Mouse (Mus musculus): ENCODE measurements around the gene Fstl4. TPM values are rescaled to one million over a fixed set of nuclear protein-coding genes. Genes with fewer than 3 reads are reported as not detected.

Fstl4 gene
- polyA plus RNA-seq, 1 experiment from 2014 or later: 2.6 TPM

DNA sequence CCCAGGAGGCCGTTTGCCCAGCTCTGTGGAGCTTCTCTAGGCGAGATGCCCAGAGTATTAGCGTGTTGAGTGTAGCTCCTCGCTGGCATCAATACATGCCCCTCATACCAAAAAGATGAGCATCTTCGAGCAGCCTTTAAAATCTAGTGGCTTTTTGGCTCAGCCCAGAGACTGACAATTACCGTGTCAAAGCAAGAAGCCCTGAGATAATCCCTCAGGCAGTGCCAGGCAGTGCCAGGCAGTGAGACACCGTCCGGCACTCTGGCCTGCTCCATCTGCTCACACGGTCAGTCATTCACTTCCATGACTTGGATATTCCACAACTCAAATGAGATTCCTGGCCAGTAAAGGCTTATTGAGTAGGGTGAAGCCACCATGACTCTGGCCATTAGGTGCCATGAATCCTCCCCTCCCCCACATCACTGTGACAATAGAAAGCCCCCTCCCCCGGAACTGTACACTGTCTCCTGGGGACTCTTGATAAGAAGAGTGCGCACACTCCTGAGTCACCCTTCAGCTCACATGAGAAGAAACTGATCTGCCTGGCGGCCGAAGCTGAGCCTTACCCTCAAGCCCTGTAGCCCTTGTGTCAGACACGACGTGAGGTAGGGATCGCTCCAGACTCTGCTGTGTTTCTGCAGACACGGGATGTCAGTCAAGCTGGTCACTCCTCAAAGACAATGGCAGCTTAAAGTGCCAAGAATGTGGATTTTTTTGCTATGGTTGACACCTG is 293.6 kb downstream of the Fstl4 start:
- Histone ChIP-seq H3K36me3 (no peaks in the 10 kb centered on the region), H3K9me3 (no peaks in the 10 kb centered on the region), H3K4me3 (no peak overlapping the region), H3K27ac (no peak overlapping the region), H3K27me3 (ENCODE audit: insufficient read depth, poor library complexity, severe bottlenecking) (no peaks in the 10 kb centered on the region; the same call in 1 of the 2 replicates), H3K4me1 (replicated peaks) (peaks cover 12% of the 10 kb centered on the region)
- 80% methylated on average over 17 of the region's 17 CpGs for WGBS
- DNase-seq (ENCODE audit: low spot score): no peak

DNA sequence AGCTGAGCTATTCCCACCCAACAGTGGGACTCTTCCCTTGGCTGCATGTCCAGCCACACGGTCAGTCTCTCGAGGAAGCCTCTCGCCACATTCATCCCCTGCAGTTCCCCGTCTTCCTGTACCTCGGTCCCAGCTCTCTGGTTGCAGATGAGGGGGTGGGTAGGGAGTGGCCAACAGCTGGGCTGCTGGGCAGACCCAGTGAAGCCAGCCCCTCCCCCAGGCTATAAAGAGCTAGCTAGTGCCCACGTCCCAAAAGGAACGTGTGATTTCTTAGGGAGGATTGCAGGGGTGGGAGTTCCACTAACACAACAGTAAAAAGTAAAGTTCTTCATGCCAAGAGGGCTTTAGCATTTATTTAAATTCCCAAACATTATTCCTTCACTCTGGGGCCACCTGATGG is 294.1 kb downstream of the Fstl4 start:
- no peaks in the 10 kb centered on the region for H3K36me3 ChIP-seq
- no peak overlapping the region for H3K4me3 ChIP-seq
- no peaks in the 10 kb centered on the region; the same call in 1 of the 2 replicates for H3K27me3 ChIP-seq (ENCODE audit: insufficient read depth, poor library complexity, severe bottlenecking)
- H3K9me3 ChIP-seq: no peaks in the 10 kb centered on the region
- peaks cover 12% of the 10 kb centered on the region for H3K4me1 ChIP-seq (replicated peaks)
- 46% methylated on average over 7 of the region's 7 CpGs for WGBS
- no peak for DNase-seq (ENCODE audit: low spot score)
- H3K27ac ChIP-seq: no peak overlapping the region

DNA sequence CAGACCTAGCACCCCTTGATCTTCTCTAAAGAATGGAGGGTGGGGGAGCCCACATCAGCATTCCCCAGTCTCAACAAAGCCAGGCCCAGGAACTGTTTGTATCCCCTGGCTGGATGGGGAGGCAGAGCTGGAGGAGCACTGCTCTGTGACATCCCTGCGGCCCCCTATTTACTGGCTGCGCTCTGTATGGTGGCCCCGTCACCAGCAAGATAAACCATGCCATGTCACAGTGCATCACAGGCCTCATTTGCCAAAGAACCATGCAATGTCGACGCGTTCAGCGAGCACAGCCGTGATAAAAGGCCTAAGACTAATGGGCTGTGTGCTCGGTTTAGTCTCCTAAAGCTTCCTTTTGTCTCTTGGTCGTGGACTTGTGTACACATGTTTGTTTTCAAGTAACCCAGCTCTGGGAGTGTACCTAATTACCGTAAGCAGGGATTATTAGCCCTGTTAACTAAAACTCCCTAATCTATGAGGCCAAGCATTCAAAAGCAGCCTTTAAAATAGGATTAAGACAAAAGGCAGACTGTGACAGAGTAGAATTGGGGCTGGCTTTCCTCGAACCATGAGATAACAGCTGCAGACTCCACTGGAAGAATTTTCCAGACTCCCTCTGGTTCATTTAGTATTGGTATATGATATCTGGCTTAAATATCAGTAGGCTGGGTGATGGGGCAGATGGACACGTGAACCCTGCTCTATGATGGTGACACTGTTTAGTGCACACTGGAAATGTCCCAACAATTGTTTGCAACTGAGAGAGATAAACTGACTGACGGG is 303.5 kb downstream of the Fstl4 start:
- no peaks in the 10 kb centered on the region for H3K9me3 ChIP-seq
- DNase-seq (ENCODE audit: low spot score): no peak
- H3K4me1 ChIP-seq (replicated peaks): peaks cover 14% of the 10 kb centered on the region; the same call in 1 of the 2 replicates
- no peaks in the 10 kb centered on the region for H3K36me3 ChIP-seq
- no peaks in the 10 kb centered on the region; the same call in 1 of the 2 replicates for H3K27me3 ChIP-seq (ENCODE audit: insufficient read depth, poor library complexity, severe bottlenecking)
- H3K4me3 ChIP-seq: no peak overlapping the region
- no peak overlapping the region; the same call in 1 of the 2 replicates for H3K27ac ChIP-seq
- 60% methylated on average over 14 of the region's 14 CpGs for WGBS

DNA sequence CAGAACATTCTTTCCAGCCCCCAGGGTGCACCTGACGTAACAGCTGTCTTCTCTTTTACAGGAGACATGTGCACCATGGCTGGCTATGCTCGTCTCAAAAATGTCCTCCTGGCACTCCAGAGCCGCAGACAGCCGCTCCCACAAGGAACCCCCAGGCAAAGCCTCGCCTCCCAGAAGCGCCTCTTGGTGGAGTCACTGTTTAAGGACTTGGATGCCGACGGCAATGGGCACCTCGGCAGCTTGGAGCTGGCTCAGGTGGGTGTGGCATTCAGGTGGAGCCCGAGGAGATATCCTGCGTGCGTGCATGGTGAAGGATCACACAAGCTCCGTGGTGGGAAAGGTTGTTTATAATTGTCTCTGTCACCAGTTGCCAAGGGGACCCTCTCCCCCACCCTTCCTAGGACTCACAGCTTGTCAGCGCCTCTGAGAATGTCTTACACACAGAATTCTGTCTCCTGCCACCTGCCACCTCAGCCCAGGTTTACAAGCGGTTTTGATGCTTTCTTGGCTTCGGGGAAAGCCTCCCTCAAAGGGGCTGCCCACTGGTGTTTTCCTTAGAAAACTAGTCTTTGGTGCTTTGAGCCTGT is 304.1 kb downstream of the Fstl4 start:
- no peak overlapping the region for H3K27ac ChIP-seq
- whole genome bisulfite sequencing: 69% methylated on average over 16 of the region's 16 CpGs
- H3K27me3 ChIP-seq (ENCODE audit: insufficient read depth, poor library complexity, severe bottlenecking): no peaks in the 10 kb centered on the region; the same call in 1 of the 2 replicates
- no peaks in the 10 kb centered on the region for H3K9me3 ChIP-seq
- no peak overlapping the region for H3K4me3 ChIP-seq
- H3K4me1 ChIP-seq (replicated peaks): peaks cover 14% of the 10 kb centered on the region; the same call in 1 of the 2 replicates
- no peak for DNase-seq (ENCODE audit: low spot score)
- no peaks in the 10 kb centered on the region for H3K36me3 ChIP-seq

DNA sequence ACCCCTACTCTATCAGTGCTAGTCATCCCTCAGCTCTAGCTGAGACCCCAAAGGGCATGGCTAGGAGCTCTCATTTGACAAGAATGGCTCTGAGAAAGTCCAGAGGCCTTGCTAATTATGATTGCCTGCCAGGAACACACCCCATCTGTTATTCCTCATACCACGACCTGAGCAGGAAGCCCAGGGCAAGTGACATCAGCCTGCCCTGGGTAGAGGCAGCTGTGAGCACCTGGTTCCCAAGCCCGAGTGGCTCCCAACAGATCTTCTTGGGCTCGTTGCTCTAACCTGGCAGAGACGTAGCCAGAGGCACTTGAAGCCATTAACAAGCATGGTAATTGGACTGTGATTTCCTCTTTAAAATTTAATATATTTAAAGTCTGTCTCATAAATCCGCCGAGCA is 305.3 kb downstream of the Fstl4 start:
- Histone ChIP-seq H3K4me1 (replicated peaks) (peaks cover 14% of the 10 kb centered on the region; the same call in 1 of the 2 replicates), H3K27me3 (ENCODE audit: insufficient read depth, poor library complexity, severe bottlenecking) (no peaks in the 10 kb centered on the region; the same call in 1 of the 2 replicates), H3K9me3 (no peaks in the 10 kb centered on the region), H3K4me3 (no peak overlapping the region), H3K27ac (peak overlapping the region; percentile 31; the same call in 1 of the 2 replicates), H3K36me3 (no peaks in the 10 kb centered on the region)
- no peak for DNase-seq (ENCODE audit: low spot score)
- 76% methylated on average over 6 of the region's 6 CpGs for WGBS

DNA sequence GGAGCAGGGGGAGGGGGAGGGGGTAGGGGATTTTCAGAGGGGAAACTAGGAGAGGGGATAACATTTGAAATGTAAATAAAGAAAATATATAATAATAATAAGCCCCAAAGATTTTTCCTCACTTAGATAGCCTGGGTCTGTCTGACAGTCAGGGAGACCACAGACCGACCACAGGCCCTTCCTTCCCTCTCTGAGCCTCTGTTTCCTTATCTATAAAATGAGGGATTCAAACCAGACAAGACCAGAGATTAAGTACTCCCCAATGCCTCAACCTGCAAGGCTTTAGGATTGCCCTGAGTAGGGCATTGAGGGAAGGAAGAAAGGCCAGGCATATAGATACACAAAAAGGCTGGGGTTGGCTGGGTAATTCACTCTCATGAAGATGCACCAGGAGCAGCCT is 307.2 kb downstream of the Fstl4 start:
- DNase-seq (ENCODE audit: low spot score): no peak
- peaks cover 5% of the 10 kb centered on the region; the same call in 1 of the 2 replicates for H3K9me3 ChIP-seq
- peaks cover 14% of the 10 kb centered on the region; the same call in 1 of the 2 replicates for H3K4me1 ChIP-seq (replicated peaks)
- H3K36me3 ChIP-seq: no peaks in the 10 kb centered on the region
- no peaks in the 10 kb centered on the region; the same call in 1 of the 2 replicates for H3K27me3 ChIP-seq (ENCODE audit: insufficient read depth, poor library complexity, severe bottlenecking)
- H3K27ac ChIP-seq: no peak overlapping the region
- WGBS: 84% methylated on average over 1 of the region's 1 CpGs
- H3K4me3 ChIP-seq: no peak overlapping the region

DNA sequence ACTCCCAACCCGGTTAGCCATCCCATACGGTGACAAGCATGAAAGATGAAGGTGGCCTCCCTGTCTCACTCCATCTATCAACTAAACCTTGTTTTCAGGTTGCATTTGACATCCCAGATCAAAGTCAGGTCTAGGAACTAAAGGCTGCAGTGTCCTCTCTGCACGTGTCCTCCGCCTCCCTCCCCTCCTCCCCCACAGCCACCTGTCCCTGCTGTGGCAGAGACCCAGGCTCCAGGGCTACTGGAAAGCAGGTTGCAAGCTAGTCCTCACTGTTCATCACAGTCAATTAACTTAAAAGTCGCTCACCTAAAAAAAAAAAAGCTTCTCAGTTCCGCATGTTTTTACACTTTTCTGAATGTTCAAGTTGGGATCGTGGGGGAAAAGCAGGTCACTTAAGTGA is 313.2 kb downstream of the Fstl4 start:
- Histone ChIP-seq H3K36me3 (no peaks in the 10 kb centered on the region), H3K9me3 (peaks cover 10% of the 10 kb centered on the region; the same call in 1 of the 2 replicates), H3K4me1 (replicated peaks) (no peaks in the 10 kb centered on the region), H3K27ac (no peak overlapping the region), H3K27me3 (ENCODE audit: insufficient read depth, poor library complexity, severe bottlenecking) (no peaks in the 10 kb centered on the region), H3K4me3 (no peak overlapping the region)
- WGBS: 85% methylated on average over 7 of the region's 7 CpGs
- DNase-seq (ENCODE audit: low spot score): no peak

DNA sequence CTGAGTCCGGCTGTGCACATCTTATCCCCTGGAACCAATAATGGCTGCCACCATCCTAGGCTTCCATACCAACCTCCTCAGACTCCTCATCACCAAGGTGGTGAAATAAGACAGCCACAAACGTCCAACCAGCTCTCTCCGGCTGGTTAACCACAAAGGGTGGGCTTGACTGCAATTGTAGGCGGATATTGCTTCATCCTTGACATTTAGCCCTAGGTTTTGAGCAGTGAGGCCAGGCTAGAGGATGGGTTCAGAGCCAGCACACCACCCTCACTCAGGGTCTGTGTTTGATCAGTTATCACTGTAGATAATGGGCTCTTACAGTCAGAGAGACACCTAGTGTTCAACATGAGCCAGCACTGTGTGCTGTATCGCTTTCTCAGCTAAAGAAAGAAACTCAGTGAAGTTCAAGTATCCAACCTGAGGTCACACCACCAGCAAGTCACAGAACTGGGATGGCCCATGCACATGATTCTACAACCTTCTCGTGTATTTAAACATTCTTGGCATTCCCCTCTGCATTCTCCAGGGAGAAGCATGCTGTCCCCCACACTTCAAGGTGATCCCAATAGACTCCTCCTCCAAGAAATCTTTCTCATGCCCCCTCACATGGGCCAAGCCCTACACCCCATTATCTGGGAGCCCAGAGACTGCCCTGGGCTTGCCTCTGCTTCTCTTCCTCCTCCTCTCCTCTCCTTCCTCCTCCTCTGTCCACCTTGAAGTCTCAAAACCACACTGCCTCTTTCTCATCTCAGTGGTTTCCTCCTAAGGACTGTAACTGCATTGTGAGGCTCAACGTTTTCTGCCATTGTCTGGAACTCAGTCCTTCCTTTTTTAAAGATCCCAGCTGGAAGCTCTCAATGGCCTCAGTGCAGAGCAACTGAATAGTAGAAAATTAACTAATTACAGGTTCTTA is 314.2 kb downstream of the Fstl4 start:
- Histone ChIP-seq H3K27ac (no peak overlapping the region), H3K36me3 (no peaks in the 10 kb centered on the region), H3K4me3 (no peak overlapping the region), H3K27me3 (ENCODE audit: insufficient read depth, poor library complexity, severe bottlenecking) (no peaks in the 10 kb centered on the region), H3K4me1 (replicated peaks) (no peaks in the 10 kb centered on the region), H3K9me3 (peaks cover 10% of the 10 kb centered on the region; the same call in 1 of the 2 replicates)
- WGBS: 83% methylated on average over 7 of the region's 7 CpGs
- DNase-seq (ENCODE audit: low spot score): no peak

DNA sequence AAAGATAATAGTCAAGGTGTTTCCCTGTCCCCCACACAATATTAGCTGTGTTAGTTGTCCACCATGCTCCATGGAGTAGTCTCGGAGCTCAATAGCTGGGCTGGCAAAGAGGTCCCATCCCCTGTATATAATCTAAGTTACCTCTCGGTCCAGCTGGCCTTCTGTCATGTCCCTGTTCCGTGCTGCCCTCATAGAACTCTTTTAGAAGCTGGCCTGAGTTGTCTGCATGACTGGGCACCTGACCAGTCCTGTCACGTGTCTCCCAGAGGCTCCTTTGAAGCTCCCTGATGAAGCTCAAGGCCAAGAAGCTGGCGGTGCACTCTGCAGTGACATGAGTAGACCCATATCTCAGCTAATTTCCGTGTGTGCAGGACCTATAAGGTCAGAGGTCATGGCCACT is 316.9 kb downstream of the Fstl4 start:
- H3K9me3 ChIP-seq: peaks cover 6% of the 10 kb centered on the region; the same call in 1 of the 2 replicates
- H3K4me3 ChIP-seq: no peak overlapping the region
- H3K4me1 ChIP-seq (replicated peaks): no peaks in the 10 kb centered on the region; the same call in 1 of the 2 replicates
- no peaks in the 10 kb centered on the region for H3K36me3 ChIP-seq
- no peak for DNase-seq (ENCODE audit: low spot score)
- no peak overlapping the region for H3K27ac ChIP-seq
- no peaks in the 10 kb centered on the region for H3K27me3 ChIP-seq (ENCODE audit: insufficient read depth, poor library complexity, severe bottlenecking)
- WGBS: 83% methylated on average over 6 of the region's 6 CpGs

DNA sequence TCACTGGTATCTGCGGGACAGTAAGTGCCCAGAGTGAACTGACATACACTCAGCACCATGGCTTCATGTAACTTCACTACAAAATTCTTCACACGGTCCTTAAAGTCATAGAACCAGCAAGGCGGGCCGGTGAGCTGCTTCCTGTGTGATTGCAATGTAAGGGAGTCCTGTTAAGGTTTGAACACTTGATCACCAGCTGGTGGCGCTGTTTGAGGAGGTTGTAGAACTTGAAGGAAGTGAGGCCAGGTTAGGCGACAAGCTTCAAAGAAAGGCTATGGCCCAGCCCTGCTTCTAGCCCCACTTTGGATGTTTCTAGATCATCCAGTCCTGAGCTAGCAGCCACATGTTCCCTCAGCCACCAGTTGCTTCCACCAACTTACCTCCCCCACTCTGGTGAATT is 320.9 kb downstream of the Fstl4 start:
- Histone ChIP-seq H3K27ac (no peak overlapping the region), H3K27me3 (ENCODE audit: insufficient read depth, poor library complexity, severe bottlenecking) (no peaks in the 10 kb centered on the region), H3K4me1 (replicated peaks) (no peaks in the 10 kb centered on the region; the same call in 1 of the 2 replicates), H3K36me3 (no peaks in the 10 kb centered on the region), H3K9me3 (no peaks in the 10 kb centered on the region), H3K4me3 (no peak overlapping the region)
- DNase-seq (ENCODE audit: low spot score): no peak
- 73% methylated on average over 6 of the region's 6 CpGs for WGBS

DNA sequence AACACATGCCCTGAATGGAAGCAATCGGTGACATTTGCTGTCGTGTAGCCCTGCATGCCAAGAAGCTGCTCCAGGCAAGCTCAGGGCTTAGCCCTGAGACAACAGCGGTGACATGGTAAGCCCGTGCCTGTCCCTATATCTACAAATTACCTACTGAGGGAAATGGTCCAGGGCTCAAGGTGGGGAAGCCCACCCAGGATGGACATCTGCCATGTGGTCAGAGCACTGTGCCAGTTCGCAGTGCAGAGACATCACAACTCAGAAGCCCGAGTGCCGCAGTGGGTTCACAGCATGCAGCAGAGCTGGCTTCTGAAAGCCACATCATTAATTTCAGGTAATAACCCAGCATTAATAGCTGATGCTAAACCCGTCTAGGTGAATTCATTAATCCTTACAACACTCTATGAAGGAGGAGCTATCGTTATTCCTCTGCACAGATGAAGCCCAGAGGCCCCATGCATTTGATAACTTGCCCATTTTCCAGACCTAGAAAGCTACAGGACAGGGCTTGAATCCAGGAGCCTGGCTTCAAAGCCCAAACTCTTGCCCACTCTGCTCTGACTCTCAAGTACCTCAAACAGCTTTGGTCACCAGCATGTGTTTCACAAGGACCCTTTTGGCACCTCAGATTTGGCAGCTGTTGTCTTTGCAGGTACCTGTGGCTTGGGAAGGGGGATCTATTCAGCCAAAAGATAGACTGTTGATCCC is 321.6 kb downstream of the Fstl4 start:
- Histone ChIP-seq H3K4me3 (no peak overlapping the region), H3K27me3 (ENCODE audit: insufficient read depth, poor library complexity, severe bottlenecking) (no peaks in the 10 kb centered on the region), H3K27ac (no peak overlapping the region), H3K36me3 (no peaks in the 10 kb centered on the region), H3K9me3 (no peaks in the 10 kb centered on the region), H3K4me1 (replicated peaks) (no peaks in the 10 kb centered on the region; the same call in 1 of the 2 replicates)
- DNase-seq (ENCODE audit: low spot score): no peak
- WGBS: 89% methylated on average over 9 of the region's 9 CpGs
